Mouse (Mus musculus): ENCODE results near the gene Fam19a5.

DNA sequence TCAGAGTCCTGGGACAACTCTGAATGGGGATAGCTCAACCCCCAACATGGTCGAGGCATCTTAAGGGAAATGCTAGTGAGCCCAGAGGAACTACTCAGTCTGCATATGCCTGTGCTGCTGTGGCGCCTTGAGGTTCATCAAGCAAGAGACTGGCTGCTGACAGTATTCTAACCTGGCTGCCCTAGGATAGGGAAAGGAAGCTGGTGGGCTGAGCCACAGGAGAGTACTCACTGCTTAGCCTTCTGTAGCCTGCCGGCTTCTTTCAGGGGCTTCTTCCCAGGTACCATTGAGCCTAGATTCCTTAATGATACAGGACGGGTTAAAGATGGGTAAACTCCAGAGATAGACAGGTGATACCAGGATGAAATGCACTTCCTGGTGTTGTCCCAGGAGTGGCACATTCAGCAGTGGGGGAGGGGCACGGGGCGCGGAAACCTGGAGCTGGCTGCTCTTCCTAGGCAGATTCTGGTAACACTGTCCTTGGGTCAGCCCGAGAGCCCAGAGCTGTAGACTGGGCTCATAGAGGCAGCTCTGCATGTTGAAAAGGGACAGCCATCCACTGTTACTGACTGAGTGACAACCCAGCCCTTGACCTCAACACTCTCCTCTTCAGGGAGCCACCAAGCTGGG is 1.7 kb downstream of the Fam19a5 start:
- no peak for TF ChIP-seq CTCF (IDR thresholded peaks at IDR 0.05; ENCODE audit: extremely low read depth, insufficient read depth, insufficient read length, insufficient replicate concordance)
- TF ChIP-seq POLR2A (IDR thresholded peaks at IDR 0.05; ENCODE audit: low read depth, low read length): no peak
